Mouse (Mus musculus) ES-Bruce4 (cell line): ENCODE measurements around the gene Nucb1.

Experiments
- CTCF ChIP-seq: IDR thresholded peaks from one replicate; pipeline ENCODE4 v1.8.1; 2011; ENCODE audit warnings: low read depth, low read length
- EP300 ChIP-seq: IDR thresholded peaks from 2 replicates; pipeline ENCODE4 v1.6.1; 2011; ENCODE audit warnings: low read depth, low read length; ENCODE audit not compliant: insufficient read depth
- POLR2A ChIP-seq: IDR thresholded peaks from one replicate; pipeline ENCODE4 v1.8.1; 2011; ENCODE audit warnings: low read length; ENCODE audit not compliant: insufficient read depth

GRCm38 (mm10) chr7:45447325-45447990 lies 62.7 kb downstream of the Nucb1 start:
- TF ChIP-seq POLR2A: no peak
- peak; percentile 75 for TF ChIP-seq CTCF
- TF ChIP-seq EP300: no peak
